Mouse (Mus musculus): ENCODE data around the gene Arglu1.

GRCm38 (mm10) chr8:8657692-8658355 lies 32.5 kb downstream of the Arglu1 start:
- TF ChIP-seq CTCF (conservative IDR thresholded peaks at IDR 0.05; ENCODE audit: insufficient read depth, insufficient read length, low read depth, low read length), result no peak
- TF ChIP-seq POLR2A (IDR thresholded peaks at IDR 0.05; ENCODE audit: low read depth, low read length), result no peak

All from kidney, adult 2 months (tissue).